Mouse (Mus musculus): ENCODE data around the gene Ephb2. TPM values are rescaled to one million over a fixed set of nuclear protein-coding genes. Genes with fewer than 3 reads are reported as not detected.

Gene Ephb2
- total RNA-seq, 1 experiment from 2014 or later = 17.8 TPM

- DNase-seq = no peak
Observed at GRCm38 (mm10) chr4:136650261-136650660, 185.5 kb downstream of the Ephb2 start.

GRCm38 (mm10) chr4:136649480-136650196, 186.2 kb downstream of the Ephb2 start:
- DNase-seq = no peak

- peak; percentile 83 for DNase-seq
Observed at GRCm38 (mm10) chr4:136648922-136649479, 186.8 kb downstream of the Ephb2 start.

- no peak for DNase-seq
Observed at GRCm38 (mm10) chr4:136638890-136639289, 196.9 kb downstream of the Ephb2 start.

- DNase-seq = no peak
Observed at GRCm38 (mm10) chr4:136638230-136638750, 197.5 kb downstream of the Ephb2 start.

GRCm38 (mm10) chr4:136637563-136638229, 198.1 kb downstream of the Ephb2 start:
- DNase-seq = peak; percentile 30

GRCm38 (mm10) chr4:136636983-136637562, 198.7 kb downstream of the Ephb2 start:
- DNase-seq = no peak

- DNase-seq = no peak
Observed at GRCm38 (mm10) chr4:136636511-136636910, 199.3 kb downstream of the Ephb2 start.

GRCm38 (mm10) chr4:136635995-136636394, 199.8 kb downstream of the Ephb2 start:
- DNase-seq = no peak

- DNase-seq = peak; percentile 72
Observed at GRCm38 (mm10) chr4:136631237-136631994, 204.4 kb downstream of the Ephb2 start.

GRCm38 (mm10) chr4:136626590-136626989, 209.2 kb downstream of the Ephb2 start:
- DNase-seq = no peak

- DNase-seq = no peak
Observed at GRCm38 (mm10) chr4:136622388-136622787, 213.4 kb downstream of the Ephb2 start, which contains the start of gene Lactbl1. Gene Lactbl1, plus strand, starts transcription at chr4:136622621.

GRCm38 (mm10) chr4:136621956-136622355, 213.8 kb downstream of the Ephb2 start:
- DNase-seq = no peak

- DNase-seq = no peak
Observed at GRCm38 (mm10) chr4:136621336-136621735, 214.5 kb downstream of the Ephb2 start.

- no peak for DNase-seq
Observed at GRCm38 (mm10) chr4:136613657-136614056, 222.1 kb downstream of the Ephb2 start.

- no peak for DNase-seq
Observed at GRCm38 (mm10) chr4:136610387-136610856, 225.4 kb downstream of the Ephb2 start, which contains the start of gene Tex46. Gene Tex46, plus strand, starts transcription at chr4:136610437.

GRCm38 (mm10) chr4:136605756-136606485, 229.9 kb downstream of the Ephb2 start:
- DNase-seq = no peak

GRCm38 (mm10) chr4:136602568-136602967, 233.2 kb downstream of the Ephb2 start, which contains the start of gene Kdm1a:
Gene Kdm1a, minus strand, starts transcription at chr4:136602723.
- DNase-seq = peak; percentile 96

- DNase-seq = peak; percentile 45
Observed at GRCm38 (mm10) chr4:136602018-136602554, 233.7 kb downstream of the Ephb2 start.

GRCm38 (mm10) chr4:136601476-136601875, 234.3 kb downstream of the Ephb2 start:
- peak; percentile 71 for DNase-seq

GRCm38 (mm10) chr4:136600536-136600935, 235.3 kb downstream of the Ephb2 start:
- DNase-seq = no peak

Measured in adrenal gland, postnatal 25 days (tissue).